Mouse (Mus musculus): ENCODE measurements around the gene Tex9.
A peak's percentile ranks its signal among the peaks of the same experiment; 100 is the strongest.
"Not testable (repeated sequence)": the region's sequence is repeated elsewhere in the genome, so short reads cannot be mapped to it uniquely, and the experiment has no call there.

Tex9 gene

GRCm38 (mm10) chr9:72437822-72438701 lies 54.0 kb downstream of the Tex9 start, which contains the start of gene Mns1:
Gene Mns1 (plus strand): TSS chr9:72438011.
- DNase-seq = peak; percentile 92

GRCm38 (mm10) chr9:72434876-72435275 lies 57.1 kb downstream of the Tex9 start:
- DNase-seq = no peak

GRCm38 (mm10) chr9:72427861-72428260 lies 64.2 kb downstream of the Tex9 start:
- DNase-seq = no peak

GRCm38 (mm10) chr9:72425300-72425850 lies 66.6 kb downstream of the Tex9 start:
- no peak for DNase-seq

- DNase-seq = no peak
Measured at GRCm38 (mm10) chr9:72422753-72423152, 69.3 kb downstream of the Tex9 start.

- DNase-seq = no peak
Measured at GRCm38 (mm10) chr9:72422284-72422683, 69.7 kb downstream of the Tex9 start.

- no peak for DNase-seq
Measured at GRCm38 (mm10) chr9:72420490-72420889, 71.5 kb downstream of the Tex9 start.

- no peak for DNase-seq
Measured at GRCm38 (mm10) chr9:72418443-72418842, 73.6 kb downstream of the Tex9 start.

GRCm38 (mm10) chr9:72411746-72412145 lies 80.3 kb downstream of the Tex9 start:
- no peak for DNase-seq

- no peak for DNase-seq
Measured at GRCm38 (mm10) chr9:72409381-72410225, 82.4 kb downstream of the Tex9 start.

GRCm38 (mm10) chr9:72408131-72408586 lies 83.9 kb downstream of the Tex9 start:
- peak; percentile 80 for DNase-seq

- no peak for DNase-seq
Measured at GRCm38 (mm10) chr9:72405882-72406638, 86.0 kb downstream of the Tex9 start.

GRCm38 (mm10) chr9:72404934-72405333 lies 87.1 kb downstream of the Tex9 start:
- DNase-seq = no peak

- DNase-seq = no peak
Measured at GRCm38 (mm10) chr9:72404446-72404845, 87.6 kb downstream of the Tex9 start.

- DNase-seq = no peak
Measured at GRCm38 (mm10) chr9:72403421-72403820, 88.6 kb downstream of the Tex9 start.

- DNase-seq = not testable (repeated sequence)
Measured at GRCm38 (mm10) chr9:72401769-72402168, 90.2 kb downstream of the Tex9 start.
